Mouse (Mus musculus) MEL (cell line): ENCODE results near the gene Gm10717. TPM values are rescaled to one million over a fixed set of nuclear protein-coding genes. Genes with fewer than 3 reads are reported as not detected.
A peak's percentile ranks its signal among the peaks of the same experiment; 100 is the strongest.
"Not testable (repeated sequence)": the region's sequence is repeated elsewhere in the genome, so short reads cannot be mapped to it uniquely, and the experiment has no call there.

Source experiments
- DNase-seq: peaks from one replicate; pipeline ENCODE4 v3.0.0; 2011; ENCODE audit warnings: low read depth, low spot score
- H3K27ac ChIP-seq: 2 replicates; pipeline ENCODE4 v1.5.1; 2012; ENCODE audit warnings: low read depth, mild to moderate bottlenecking, control low read depth, low read length, moderate library complexity; ENCODE audit not compliant: control insufficient read depth
- H3K27me3 ChIP-seq, 2 experiments: fragments of 150-350 bp in 1 of 2; sonication (generic) in 1 of 2; 2 replicates each; pipeline ENCODE4 v1.6.1; 2012; ENCODE audit warnings: low read length in 2 of 2, mild to moderate bottlenecking in 2 of 2, improper control_type of control experiment in 1 of 2, moderate library complexity in 1 of 2; ENCODE audit not compliant: insufficient read depth in 2 of 2, control insufficient read depth in 1 of 2
- H3K36me3 ChIP-seq, 2 experiments: 2 replicates each; pipeline ENCODE4 v1.6.1; 2012 to 2014; ENCODE audit warnings: low read length in 2 of 2, improper control_type of control experiment in 1 of 2, inconsistent platforms in 1 of 2, mild to moderate bottlenecking in 1 of 2; ENCODE audit not compliant: insufficient read depth in 2 of 2, control insufficient read depth in 1 of 2
- H3K4me1 ChIP-seq, 2 experiments: fragments of 150-350 bp in 1 of 2; sonication (generic) in 1 of 2; 2 replicates each; pipeline ENCODE4 v1.6.1; 2012; ENCODE audit warnings: low read length in 2 of 2, improper control_type of control experiment in 1 of 2, mild to moderate bottlenecking in 1 of 2; ENCODE audit not compliant: insufficient read depth in 2 of 2, control insufficient read depth in 1 of 2
- H3K4me3 ChIP-seq, 2 experiments: fragments of 150-350 bp in 1 of 2; sonication (generic) in 1 of 2; 2 replicates each; pipeline ENCODE4 v1.5.1; 2012; ENCODE audit warnings: low read depth in 2 of 2, low read length in 2 of 2, mild to moderate bottlenecking in 2 of 2, moderate library complexity in 2 of 2, control low read depth in 1 of 2, improper control_type of control experiment in 1 of 2; ENCODE audit not compliant: control insufficient read depth in 1 of 2, insufficient read depth in 1 of 2
- H3K79me2 ChIP-seq: 2 replicates; pipeline ENCODE4 v1.6.1; 2012; ENCODE audit warnings: mild to moderate bottlenecking, low read length, moderate library complexity; ENCODE audit not compliant: control insufficient read depth, poor library complexity, insufficient read depth
- H3K9ac ChIP-seq: 2 replicates; pipeline ENCODE4 v1.6.1; 2012; ENCODE audit warnings: low read depth, mild to moderate bottlenecking, control low read depth, low read length, moderate library complexity; ENCODE audit not compliant: control insufficient read depth, poor library complexity, severe bottlenecking
- H3K9me3 ChIP-seq: fragments of 150-350 bp; sonication (generic); replicated peaks from 2 replicates; pipeline ENCODE4 v1.6.1; 2012; ENCODE audit warnings: mild to moderate bottlenecking, low read length, improper control_type of control experiment, moderate library complexity; ENCODE audit not compliant: insufficient read depth
- polyA plus RNA-seq, 2 experiments: library from polyadenylated mRNA; stranded (reverse) in 1 of 2; unstranded in 1 of 2; fragments of >175 nt in 1 of 2; fragments of >200 nt in 1 of 2; gene quantifications; 2 replicates each; pipeline versions ENCODE4 v1.2.1 to v1.2.4; 2012; ENCODE audit warnings: low replicate concordance in 2 of 2, low read depth in 1 of 2; ENCODE audit not compliant: insufficient read length in 2 of 2, insufficient read depth in 1 of 2, missing spikeins in 1 of 2
- total RNA-seq: library from RNA; depleted of rRNA; stranded (reverse); fragments of 300-350 nt; gene quantifications from 2 replicates; pipeline ENCODE4 v1.2.3, GENCODE M21; 2012

Gm10717 gene
- total and polyA plus RNA-seq, 3 experiments = 0.19 to 0.33 TPM; not detected in 1

DNA sequence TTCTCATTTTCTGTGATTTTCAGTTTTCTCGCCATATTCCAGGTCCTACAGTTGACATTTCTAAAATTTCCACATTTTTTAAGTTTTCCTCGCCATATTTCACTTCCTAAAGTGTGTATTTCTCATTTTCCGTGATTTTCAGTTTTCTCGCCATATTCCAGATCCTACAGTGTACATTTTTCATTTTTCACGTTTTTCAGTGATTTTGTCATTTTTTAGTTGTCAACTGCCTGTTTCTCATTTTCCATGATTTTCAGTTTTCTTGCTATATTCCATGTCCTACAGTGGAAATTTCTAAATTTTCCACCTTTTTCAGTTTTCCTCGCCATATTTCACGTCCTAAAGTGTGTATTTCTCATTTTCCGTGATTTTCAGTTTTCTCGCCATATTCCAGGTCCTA is 17.9 kb upstream of the Gm10717 start:
- H3K9me3 ChIP-seq, H3K27ac ChIP-seq, H3K36me3 ChIP-seq, H3K9ac ChIP-seq, H3K4me3 ChIP-seq, H3K79me2 ChIP-seq, H3K27me3 ChIP-seq, H3K4me1 ChIP-seq: not testable (repeated sequence)
- peak; percentile 67 for DNase-seq

DNA sequence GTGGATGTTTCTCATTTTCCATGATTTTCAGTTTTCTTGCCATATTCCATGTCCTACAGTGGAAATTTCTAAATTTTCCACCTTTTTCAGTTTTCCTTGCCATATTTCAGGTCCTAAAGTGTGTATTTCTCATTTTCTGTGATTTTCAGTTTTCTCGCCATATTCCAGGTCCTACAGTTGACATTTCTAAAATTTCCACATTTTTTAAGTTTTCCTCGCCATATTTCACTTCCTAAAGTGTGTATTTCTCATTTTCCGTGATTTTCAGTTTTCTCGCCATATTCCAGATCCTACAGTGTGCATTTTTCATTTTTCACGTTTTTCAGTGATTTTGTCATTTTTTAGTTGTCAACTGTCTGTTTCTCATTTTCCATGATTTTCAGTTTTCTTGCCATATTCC is 15.9 kb upstream of the Gm10717 start:
- not testable (repeated sequence) for H3K27me3 ChIP-seq, H3K9me3 ChIP-seq, H3K4me3 ChIP-seq, H3K27ac ChIP-seq, DNase-seq, H3K36me3 ChIP-seq, H3K9ac ChIP-seq, H3K4me1 ChIP-seq, H3K79me2 ChIP-seq

DNA sequence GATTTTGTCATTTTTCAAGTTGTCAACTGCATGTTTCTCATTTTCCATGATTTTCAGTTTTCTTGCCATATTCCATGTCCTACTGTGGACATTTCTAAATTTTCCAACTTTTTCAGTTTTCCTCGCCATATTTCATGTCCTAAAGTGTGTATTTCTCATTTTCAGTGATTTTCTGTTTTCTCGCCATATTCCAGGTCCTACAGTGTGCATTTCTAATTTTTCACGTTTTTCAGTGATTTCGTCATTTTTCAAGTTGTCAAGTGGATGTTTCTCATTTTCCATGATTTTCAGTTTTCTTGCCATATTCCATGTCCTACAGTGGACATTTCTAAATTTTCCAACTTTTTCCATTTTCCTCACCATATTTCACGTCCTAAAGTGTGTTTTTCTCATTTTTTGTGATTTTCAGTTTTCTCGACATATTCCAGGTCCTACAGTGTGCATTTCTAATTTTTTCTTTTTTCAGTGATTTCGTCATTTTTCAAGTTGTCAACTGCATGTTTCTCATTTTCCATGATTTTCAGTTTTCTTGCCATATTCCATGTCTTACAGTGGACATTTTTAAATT is 13.1 kb upstream of the Gm10717 start:
- H3K27ac ChIP-seq, DNase-seq, H3K79me2 ChIP-seq, H3K36me3 ChIP-seq, H3K4me3 ChIP-seq, H3K4me1 ChIP-seq, H3K27me3 ChIP-seq, H3K9me3 ChIP-seq, H3K9ac ChIP-seq: not testable (repeated sequence)

DNA sequence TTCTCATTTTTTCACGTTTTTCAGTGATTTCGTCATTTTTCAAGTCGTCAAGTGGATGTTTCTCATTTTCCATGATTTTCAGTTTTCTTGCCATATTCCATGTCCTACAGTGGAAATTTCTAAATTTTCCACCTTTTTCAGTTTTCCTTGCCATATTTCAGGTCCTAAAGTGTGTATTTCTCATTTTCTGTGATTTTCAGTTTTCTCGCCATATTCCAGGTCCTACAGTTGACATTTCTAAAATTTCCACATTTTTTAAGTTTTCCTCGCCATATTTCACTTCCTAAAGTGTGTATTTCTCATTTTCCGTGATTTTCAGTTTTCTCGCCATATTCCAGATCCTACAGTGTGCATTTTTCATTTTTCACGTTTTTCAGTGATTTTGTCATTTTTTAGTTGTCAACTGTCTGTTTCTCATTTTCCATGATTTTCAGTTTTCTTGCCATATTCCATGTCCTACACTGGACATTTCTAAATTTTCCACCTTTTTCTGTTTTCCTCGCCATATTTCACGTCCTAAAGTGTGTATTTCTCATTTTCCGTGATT is 12.4 kb upstream of the Gm10717 start, which contains the start of gene Gm10721:
Gm10721 (plus strand) TSS at position 408 of the 547 bp plus-strand sequence.
- H3K9me3 ChIP-seq, H3K9ac ChIP-seq, H3K27me3 ChIP-seq, DNase-seq, H3K79me2 ChIP-seq, H3K4me1 ChIP-seq, H3K27ac ChIP-seq, H3K4me3 ChIP-seq, H3K36me3 ChIP-seq: not testable (repeated sequence)

DNA sequence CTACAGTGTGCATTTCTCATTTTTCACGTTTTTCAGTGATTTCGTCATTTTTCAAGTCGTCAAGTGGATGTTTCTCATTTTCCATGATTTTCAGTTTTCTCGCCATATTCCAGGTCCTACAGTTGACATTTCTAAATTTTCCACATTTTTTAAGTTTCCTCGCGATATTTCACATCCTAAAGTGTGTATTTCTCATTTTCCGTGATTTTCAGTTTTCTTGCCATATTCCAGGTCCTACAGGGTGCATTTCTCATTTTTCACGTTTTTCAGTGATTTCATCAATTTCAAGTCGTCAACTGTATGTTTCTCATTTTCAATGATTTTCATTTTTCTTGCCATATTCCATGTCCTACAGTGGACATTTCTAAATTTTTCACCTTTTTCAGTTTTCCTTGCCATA is 9.9 kb upstream of the Gm10717 start, which contains the start of gene Gm10720:
Gm10720 (plus strand) TSS at position 301 of the 400 bp plus-strand sequence.
- H3K27me3 ChIP-seq, H3K4me1 ChIP-seq, DNase-seq, H3K9ac ChIP-seq, H3K4me3 ChIP-seq, H3K36me3 ChIP-seq, H3K27ac ChIP-seq, H3K9me3 ChIP-seq, H3K79me2 ChIP-seq: not testable (repeated sequence)

DNA sequence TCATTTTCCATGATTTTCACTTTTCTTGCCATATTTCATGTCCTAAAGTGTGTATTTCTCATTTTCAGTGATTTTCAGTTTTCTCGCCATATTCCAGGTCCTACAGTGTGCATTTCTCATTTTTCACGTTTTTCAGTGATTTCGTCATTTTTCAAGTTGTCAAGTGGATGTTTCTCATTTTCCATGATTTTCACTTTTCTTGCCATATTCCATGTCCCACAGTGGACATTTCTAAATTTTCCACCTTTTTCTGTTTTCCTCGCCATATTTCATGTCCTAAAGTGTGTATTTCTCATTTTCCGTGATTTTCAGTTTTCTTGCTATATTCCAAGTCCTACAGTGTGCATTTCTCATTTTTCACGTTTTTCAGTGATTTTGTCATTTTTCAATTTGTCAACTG is 9.3 kb upstream of the Gm10717 start:
- not testable (repeated sequence) for H3K36me3 ChIP-seq, DNase-seq, H3K27ac ChIP-seq, H3K4me3 ChIP-seq, H3K79me2 ChIP-seq, H3K9ac ChIP-seq, H3K9me3 ChIP-seq, H3K4me1 ChIP-seq, H3K27me3 ChIP-seq

DNA sequence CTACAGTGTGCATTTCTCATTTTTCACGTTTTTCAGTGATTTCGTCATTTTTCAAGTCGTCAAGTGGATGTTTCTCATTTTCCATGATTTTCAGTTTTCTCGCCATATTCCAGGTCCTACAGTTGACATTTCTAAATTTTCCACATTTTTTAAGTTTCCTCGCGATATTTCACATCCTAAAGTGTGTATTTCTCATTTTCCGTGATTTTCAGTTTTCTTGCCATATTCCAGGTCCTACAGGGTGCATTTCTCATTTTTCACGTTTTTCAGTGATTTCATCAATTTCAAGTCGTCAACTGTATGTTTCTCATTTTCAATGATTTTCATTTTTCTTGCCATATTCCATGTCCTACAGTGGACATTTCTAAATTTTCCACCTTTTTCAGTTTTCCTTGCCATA is 8.1 kb upstream of the Gm10717 start, which contains the start of gene Gm10719:
Gm10719 (plus strand) TSS at position 301 of the 400 bp plus-strand sequence.
- H3K4me1 ChIP-seq, H3K9ac ChIP-seq, H3K27ac ChIP-seq, H3K79me2 ChIP-seq, H3K9me3 ChIP-seq, DNase-seq, H3K27me3 ChIP-seq, H3K36me3 ChIP-seq, H3K4me3 ChIP-seq: not testable (repeated sequence)
